Mouse (Mus musculus) lung, embryonic 16.5 days (tissue): ENCODE results near the gene Gm13083. TPM values are rescaled to one million over a fixed set of nuclear protein-coding genes. Genes with fewer than 3 reads are reported as not detected.
"Not testable (repeated sequence)": the region's sequence is repeated elsewhere in the genome, so short reads cannot be mapped to it uniquely, and the experiment has no call there.

ENCODE experiments used
- ATAC-seq: fragments of 200-750 bp; cut with Nextera tagmentation; 2 replicates; pipeline ENCODE4 v1.8.0; 2017; ENCODE audit warnings: low read depth, mild to moderate bottlenecking, moderate library complexity
- H3K27ac ChIP-seq: fragments of 300-500 bp; sonication (generic); 2 replicates; pipeline ENCODE4 v1.5.1; 2014; ENCODE audit warnings: mild to moderate bottlenecking, control low read depth, low read length
- H3K27me3 ChIP-seq: fragments of 300-500 bp; sonication (generic); 2 replicates; pipeline ENCODE4 v1.6.1; 2014; ENCODE audit warnings: low read depth, low read length, mixed read lengths; ENCODE audit not compliant: control insufficient read depth, insufficient read depth
- H3K36me3 ChIP-seq: fragments of 300-500 bp; sonication (generic); 2 replicates; pipeline ENCODE4 v1.6.1; 2014; ENCODE audit warnings: low read length; ENCODE audit not compliant: control insufficient read depth, insufficient read depth
- H3K4me1 ChIP-seq: fragments of 300-500 bp; sonication (generic); replicated peaks from 2 replicates; pipeline ENCODE4 v1.6.1; 2014; ENCODE audit warnings: low read length, mixed read lengths; ENCODE audit not compliant: control insufficient read depth, insufficient read depth
- H3K4me2 ChIP-seq: fragments of 300-500 bp; sonication (generic); 2 replicates; pipeline ENCODE4 v1.6.1; 2014; ENCODE audit warnings: low read depth, low read length, control low read depth
- H3K4me3 ChIP-seq: fragments of 300-500 bp; sonication (generic); 2 replicates; pipeline ENCODE4 v1.5.1; 2014; ENCODE audit warnings: mild to moderate bottlenecking, low read length, control low read depth
- H3K9ac ChIP-seq: fragments of 300-500 bp; sonication (generic); 2 replicates; pipeline ENCODE4 v1.6.1; 2014; ENCODE audit warnings: low read length, control low read depth
- H3K9me3 ChIP-seq: fragments of 300-500 bp; sonication (generic); 2 replicates; pipeline ENCODE4 v1.6.1; 2016; ENCODE audit warnings: low read length; ENCODE audit not compliant: control insufficient read depth
- WGBS: fragments of 180-500 bp; shearing (Covaris S2); extraction: QIAGEN DNeasy Blood & Tissue Kit; methylation state at CpG from one replicate; pipeline ENCODE4 v1.1.7; 2014; 5-methylcytosine and 5-hydroxymethylcytosine counted together
- polyA plus RNA-seq: library from polyadenylated mRNA; unstranded; fragments of >200 nt; fragmentation: Nextera tagmentation; extraction: Ambion mirVana; gene quantifications from 2 replicates; pipeline ENCODE4 v1.2.1, GENCODE M21; 2015

Gene Gm13083
- not detected in 2 replicates for polyA plus RNA-seq

DNA sequence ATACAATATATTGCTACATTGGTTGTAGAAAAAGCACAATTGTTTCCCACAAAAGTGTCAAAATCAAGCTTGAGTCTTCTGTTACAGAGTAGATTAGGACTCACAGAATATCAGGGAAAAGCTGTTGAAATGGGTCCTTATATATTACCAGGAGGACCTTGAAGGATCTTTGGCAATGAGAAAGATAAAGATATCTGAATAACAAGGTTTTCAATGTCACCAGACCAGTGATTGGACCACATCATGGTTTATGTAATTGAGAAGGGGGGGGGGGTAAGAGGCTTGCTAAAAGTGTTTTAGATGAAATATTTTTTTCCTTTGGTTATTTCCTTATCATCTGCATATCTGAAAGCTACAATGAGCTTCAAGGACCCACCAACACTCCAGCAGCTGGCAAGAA is at the start of gene Gm13083:
Gene Gm13083 (plus strand): TSS at position 301 of the 400 bp plus-strand sequence.
- not testable (repeated sequence) for H3K4me3 ChIP-seq, H3K4me2 ChIP-seq, H3K9me3 ChIP-seq, H3K27ac ChIP-seq, ATAC-seq, H3K4me1 ChIP-seq, H3K9ac ChIP-seq, H3K27me3 ChIP-seq, H3K36me3 ChIP-seq

DNA sequence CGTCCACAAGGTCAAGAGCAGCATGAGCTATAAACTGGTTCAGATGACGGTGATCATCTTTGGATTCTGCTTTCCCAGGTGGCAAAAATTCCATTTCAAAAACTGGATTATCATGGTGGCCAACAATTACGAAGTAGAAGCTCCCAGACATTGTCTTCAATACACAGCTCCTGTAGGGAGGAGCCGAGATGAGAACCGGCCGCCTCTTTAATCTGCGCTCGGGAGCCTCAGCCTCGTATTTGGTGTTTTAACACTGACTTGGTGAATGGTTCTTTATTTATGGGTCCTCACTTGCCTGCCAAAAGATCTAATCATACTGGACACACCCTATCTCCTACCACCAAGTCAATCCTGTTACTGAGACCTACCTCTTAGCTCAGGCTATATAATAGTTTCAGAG is 2.9 kb upstream of the Gm13083 start:
- not testable (repeated sequence) for H3K36me3 ChIP-seq, H3K4me1 ChIP-seq, H3K27me3 ChIP-seq, H3K4me2 ChIP-seq, H3K4me3 ChIP-seq, ATAC-seq, H3K9ac ChIP-seq, H3K9me3 ChIP-seq, H3K27ac ChIP-seq
- WGBS: 82% methylated on average over 9 of the region's 9 CpGs

DNA sequence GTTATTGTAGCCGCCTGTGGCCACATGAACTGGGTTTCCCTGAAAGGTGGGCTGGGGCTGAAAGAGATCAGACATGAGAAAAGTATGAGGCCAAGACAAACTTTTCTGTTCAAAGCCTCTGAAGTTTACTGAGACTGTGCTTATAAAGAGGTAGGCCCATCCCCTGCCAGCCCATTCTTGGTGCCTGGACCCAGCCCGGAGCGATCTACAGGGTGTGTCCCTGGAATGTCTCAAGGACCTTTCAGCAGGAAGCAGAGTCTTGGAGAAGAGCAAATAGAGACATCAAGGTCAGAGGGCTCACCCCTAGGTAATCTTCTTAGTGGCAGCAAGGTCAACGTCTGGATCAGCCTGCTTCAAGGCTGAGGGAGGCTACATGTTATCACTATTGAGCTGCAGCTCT is 3.3 kb downstream of the Gm13083 start:
- ATAC-seq, H3K4me2 ChIP-seq: not testable (repeated sequence)
- WGBS: 79% methylated on average over 4 of the region's 4 CpGs

DNA sequence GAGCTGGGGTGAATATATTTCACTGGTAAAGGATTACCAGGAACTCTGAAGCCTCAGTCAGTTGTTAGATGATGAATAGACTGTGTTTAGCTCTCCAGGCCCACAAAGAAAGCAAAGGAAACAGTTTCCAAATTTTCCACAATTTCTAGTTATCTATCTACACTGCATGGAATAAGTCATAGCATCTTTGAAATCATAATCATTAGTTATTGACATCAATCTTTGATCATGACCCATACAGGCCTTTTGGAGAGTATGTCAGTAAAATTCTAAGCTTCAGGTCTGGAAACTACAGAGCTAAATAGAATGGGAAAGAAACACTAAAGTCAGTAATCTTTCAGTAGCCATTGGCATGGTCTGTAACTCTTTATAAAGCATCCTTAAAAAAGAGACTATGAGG is 42.3 kb downstream of the Gm13083 start, which contains the start of gene Gm13088:
Gene Gm13088 (minus strand): TSS at position 101 of the 400 bp plus-strand sequence.
- not testable (repeated sequence) for H3K9ac ChIP-seq, H3K4me3 ChIP-seq, H3K27ac ChIP-seq, H3K27me3 ChIP-seq, H3K36me3 ChIP-seq, H3K4me1 ChIP-seq, H3K4me2 ChIP-seq, H3K9me3 ChIP-seq, ATAC-seq

More for the DNA sequence above, 3.3 kb downstream of the Gm13083 start:
- not testable (repeated sequence) for H3K4me1 ChIP-seq, H3K4me3 ChIP-seq, H3K36me3 ChIP-seq, H3K27me3 ChIP-seq, H3K9me3 ChIP-seq, H3K27ac ChIP-seq, H3K9ac ChIP-seq

Other genes with a start within 250 kb of the Gm13083 start
- not detected in 2 replicates for gene Pramel1, start 220.6 kb upstream of the Gm13083 start, polyA plus RNA-seq
- 19.2 and 20.1 TPM in 2 replicates for gene Pramef8, start 202.6 kb upstream of the Gm13083 start, polyA plus RNA-seq
- gene Oog4, start 164.7 kb upstream of the Gm13083 start, polyA plus RNA-seq: not detected in 2 replicates
- gene Gm13043, start 103.7 kb upstream of the Gm13083 start, polyA plus RNA-seq: not detected in 2 replicates
- gene Gm13040, start 79.0 kb upstream of the Gm13083 start, polyA plus RNA-seq: not detected in 2 replicates
- gene BC080695, start 63.3 kb upstream of the Gm13083 start, polyA plus RNA-seq: not detected in 2 replicates
- gene Gm13057, start 63.3 kb upstream of the Gm13083 start, polyA plus RNA-seq: not detected in 2 replicates
- gene Gm13088, start 42.2 kb downstream of the Gm13083 start, polyA plus RNA-seq: not detected in 2 replicates
- gene Gm13089, start 87.7 kb downstream of the Gm13083 start, polyA plus RNA-seq: not detected in 2 replicates
- not detected in 2 replicates for gene Gm13078, start 104.5 kb downstream of the Gm13083 start, polyA plus RNA-seq
- gene Gm13023, start 174.3 kb downstream of the Gm13083 start, polyA plus RNA-seq: not detected in 2 replicates
- gene Gm13084, start 201.1 kb downstream of the Gm13083 start, polyA plus RNA-seq: not detected in 2 replicates
- gene Gm13103, start 231.5 kb downstream of the Gm13083 start, polyA plus RNA-seq: not detected in 2 replicates